Mouse (Mus musculus) layer of hippocampus, postnatal 14 days (tissue): ENCODE measurements at regions not wholly inside any gene's neighbourhood (a gene's known extent, or its start where the extent isn't known, plus 50 kb on each side); places are given as distances from the start of the nearest gene placed in this dataset.

Experiments
- DNase-seq, 2 experiments: peaks; one replicate each; pipeline ENCODE4 v3.0.0; 2021 to 2022; ENCODE audit warnings: low spot score in 2 of 2, mixed read lengths in 1 of 2

DNA sequence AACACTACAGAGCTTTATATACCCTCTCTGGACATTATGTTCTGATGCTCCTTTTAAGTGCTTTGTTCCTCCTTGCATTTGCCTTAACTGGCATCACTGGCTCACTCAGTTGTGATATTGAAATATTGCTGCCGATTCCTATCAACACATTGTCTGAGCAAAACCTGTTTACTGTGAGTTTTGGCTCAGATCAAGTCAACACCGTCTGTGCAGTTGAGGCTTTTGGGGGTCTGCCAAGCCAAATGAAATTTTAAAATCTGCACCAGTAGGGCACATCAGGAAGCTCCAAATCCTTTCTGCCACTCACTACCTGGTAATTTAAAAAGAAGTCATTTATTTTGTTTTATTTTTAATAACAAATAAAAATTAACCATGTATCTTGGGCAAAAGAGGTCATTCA is 482.6 kb upstream of the Gm20594 start:
- DNase-seq: peak; percentile 52 to 87
